Mouse (Mus musculus) kidney, adult 2 months (tissue): Measurements from ENCODE around the gene Itpk1.

ENCODE experiments used
- CTCF ChIP-seq: fragments of 200-500 bp; conservative IDR thresholded peaks from 2 replicates; pipeline ENCODE4 v1.5.1; 2011; ENCODE audit warnings: low read depth, mild to moderate bottlenecking, control low read depth, low read length, moderate library complexity, mixed read lengths; ENCODE audit not compliant: insufficient read depth, insufficient read length
- POLR2A ChIP-seq: fragments of 200-500 bp; IDR thresholded peaks from one replicate; pipeline ENCODE4 v1.6.1; 2011; ENCODE audit warnings: low read depth, low read length, control low read depth

DNA sequence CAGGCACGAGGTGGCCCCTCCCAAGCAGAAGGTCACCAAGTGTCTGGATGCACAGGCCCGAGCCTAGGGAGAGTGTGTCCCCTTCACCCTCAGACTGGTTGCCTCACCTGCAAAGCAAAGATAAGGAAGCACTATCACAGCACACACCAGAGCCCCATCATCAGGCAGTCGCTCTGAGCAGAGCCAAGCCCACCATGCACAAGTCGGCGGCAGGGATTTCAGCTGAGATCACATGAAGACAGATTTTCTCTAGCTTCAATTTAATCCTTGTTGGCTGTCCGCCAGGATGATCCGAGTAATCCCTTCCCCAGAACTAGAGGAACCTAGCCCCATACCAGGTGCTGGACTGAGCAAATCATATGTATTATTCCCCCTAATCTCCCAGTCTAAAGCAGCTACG, 73.0 kb downstream of the Itpk1 start:
- TF ChIP-seq CTCF (no peak), POLR2A (no peak)
